Mouse (Mus musculus) E14TG2a.4 (cell line): ENCODE data around the gene Wdr47.

Experiments used
- H3K27me3 ChIP-seq: 2 replicates; pipeline ENCODE4 v1.6.1; 2014; ENCODE audit warnings: low read length, control low read depth; ENCODE audit not compliant: insufficient read depth
- H3K36me3 ChIP-seq: 2 replicates; pipeline ENCODE4 v1.6.1; 2014; ENCODE audit warnings: low read length, control low read depth; ENCODE audit not compliant: insufficient read depth
- H3K4me1 ChIP-seq: replicated peaks from 2 replicates; pipeline ENCODE4 v1.6.1; 2014; ENCODE audit warnings: low read depth, low read length, control low read depth
- H3K4me3 ChIP-seq: replicated peaks from 2 replicates; pipeline ENCODE4 v1.5.1; 2014; ENCODE audit warnings: mild to moderate bottlenecking, low read length
- H3K9me3 ChIP-seq: 2 replicates; pipeline ENCODE4 v1.6.1; 2014; ENCODE audit warnings: low read length, control low read depth
- CTCF ChIP-seq: conservative IDR thresholded peaks from 2 replicates; pipeline ENCODE4 v1.5.1; 2014; ENCODE audit warnings: low read length
- NANOG ChIP-seq: IDR thresholded peaks from 2 replicates; pipeline ENCODE4 v1.6.1; 2014; ENCODE audit warnings: borderline replicate concordance, low read length, mixed read lengths
- POU5F1 ChIP-seq: IDR thresholded peaks from 2 replicates; pipeline ENCODE4 v1.6.1; 2014; ENCODE audit warnings: low read length, borderline replicate concordance

Gene Wdr47

GRCm38 (mm10) chr3:108590786-108591529, at the start of gene Wdr47:
Gene Wdr47 (plus strand): TSS chr3:108591279.
- Histone ChIP-seq H3K9me3 (peaks cover 7% of the 10 kb centered on the region), H3K4me1 (peaks cover 47% of the 10 kb centered on the region), H3K27me3 (no peaks in the 10 kb centered on the region), H3K36me3 (no peaks in the 10 kb centered on the region), H3K4me3 (peak within 1 kb of the TSS; percentile 97)
- TF ChIP-seq NANOG: no peak

- Histone ChIP-seq H3K4me1 (peaks cover 4% of the 10 kb centered on the region; the same call in 1 of the 2 replicates), H3K36me3 (no peaks in the 10 kb centered on the region), H3K9me3 (peaks cover 5% of the 10 kb centered on the region; the same call in 1 of the 2 replicates), H3K4me3 (no peak overlapping the region), H3K27me3 (no peaks in the 10 kb centered on the region; the same call in 1 of the 2 replicates)
- TF ChIP-seq CTCF: no peak
- TF ChIP-seq NANOG: no peak
- TF ChIP-seq POU5F1: no peak
These were observed 48.8 kb upstream of the Wdr47 start for GRCm38 (mm10) chr3:108542299-108542698.

GRCm38 (mm10) chr3:108554111-108554561, 36.9 kb upstream of the Wdr47 start:
- H3K36me3 ChIP-seq: peaks cover 22% of the 10 kb centered on the region
- peaks cover 23% of the 10 kb centered on the region for H3K4me1 ChIP-seq
- peak overlapping the region; percentile 91 for H3K4me3 ChIP-seq
- TF ChIP-seq NANOG: no peak
- TF ChIP-seq POU5F1: no peak
- TF ChIP-seq CTCF: no peak
- no peaks in the 10 kb centered on the region for H3K9me3 ChIP-seq
- H3K27me3 ChIP-seq: no peaks in the 10 kb centered on the region

GRCm38 (mm10) chr3:108554587-108555312, 36.3 kb upstream of the Wdr47 start:
- H3K4me3 ChIP-seq: peak overlapping the region; percentile 91
- H3K36me3 ChIP-seq: peaks cover 28% of the 10 kb centered on the region
- no peaks in the 10 kb centered on the region for H3K27me3 ChIP-seq
- no peaks in the 10 kb centered on the region for H3K9me3 ChIP-seq
- TF ChIP-seq NANOG (no peak), CTCF (peak; percentile 88), POU5F1 (0 out of 2 replicates have a peak, but pooled peaks have one; percentile 25)
- peaks cover 20% of the 10 kb centered on the region for H3K4me1 ChIP-seq

- H3K27me3 ChIP-seq: no peaks in the 10 kb centered on the region
- H3K4me1 ChIP-seq: peaks cover 41% of the 10 kb centered on the region
- TF ChIP-seq POU5F1 (no peak), NANOG (no peak), CTCF (no peak)
These were observed 33.2 kb upstream of the Wdr47 start for GRCm38 (mm10) chr3:108557888-108558287.

GRCm38 (mm10) chr3:108562133-108562730, 28.8 kb upstream of the Wdr47 start, which contains the start of gene Tmem167b:
Gene Tmem167b (minus strand): TSS chr3:108562466.
- Histone ChIP-seq H3K9me3 (peaks cover 4% of the 10 kb centered on the region), H3K4me1 (peaks cover 37% of the 10 kb centered on the region), H3K27me3 (no peaks in the 10 kb centered on the region), H3K4me3 (peak within 1 kb of the TSS; percentile 95), H3K36me3 (peaks cover 31% of the 10 kb centered on the region)
- no peak for TF ChIP-seq POU5F1
- TF ChIP-seq CTCF: no peak
- TF ChIP-seq NANOG: no peak

More at GRCm38 (mm10) chr3:108557888-108558287, 33.2 kb upstream of the Wdr47 start:
- Histone ChIP-seq H3K36me3 (peaks cover 35% of the 10 kb centered on the region), H3K4me3 (no peak overlapping the region), H3K9me3 (no peaks in the 10 kb centered on the region)

- TF ChIP-seq POU5F1: no peak
- no peak for TF ChIP-seq NANOG
- TF ChIP-seq CTCF: no peak
- Histone ChIP-seq H3K4me1 (peaks cover 38% of the 10 kb centered on the region), H3K36me3 (peaks cover 27% of the 10 kb centered on the region), H3K4me3 (peak overlapping the region; percentile 95), H3K9me3 (peaks cover 4% of the 10 kb centered on the region), H3K27me3 (no peaks in the 10 kb centered on the region)
These were observed 28.3 kb upstream of the Wdr47 start for GRCm38 (mm10) chr3:108562777-108563271.

- H3K27me3 ChIP-seq: no peaks in the 10 kb centered on the region
- peak; percentile 63 for TF ChIP-seq CTCF
- TF ChIP-seq POU5F1: no peak
- peaks cover 4% of the 10 kb centered on the region for H3K9me3 ChIP-seq
- peaks cover 40% of the 10 kb centered on the region for H3K4me1 ChIP-seq
- H3K36me3 ChIP-seq: peaks cover 22% of the 10 kb centered on the region
- peak overlapping the region; percentile 95 for H3K4me3 ChIP-seq
These were observed 27.8 kb upstream of the Wdr47 start for GRCm38 (mm10) chr3:108563309-108563708.
